Mouse (Mus musculus) intestine, embryonic 16.5 days (tissue): Measurements from ENCODE around the gene Dera. TPM values are rescaled to one million over a fixed set of nuclear protein-coding genes. Genes with fewer than 3 reads are reported as not detected.

ENCODE experiments used
- ATAC-seq: fragments of 200-750 bp; cut with Nextera tagmentation; 2 replicates; pipeline ENCODE4 v1.8.0; 2017; ENCODE audit warnings: moderate TSS enrichment, moderate library complexity
- H3K27ac ChIP-seq: fragments of 300-500 bp; sonication (generic); 2 replicates; pipeline ENCODE4 v1.5.1; 2014; ENCODE audit warnings: mild to moderate bottlenecking, low read length
- H3K27me3 ChIP-seq: fragments of 300-500 bp; sonication (generic); replicated peaks from 2 replicates; pipeline ENCODE4 v1.6.1; 2014; ENCODE audit warnings: low read length, control low read depth, mixed read lengths; ENCODE audit not compliant: control insufficient read depth, insufficient read depth
- H3K36me3 ChIP-seq: fragments of 300-500 bp; sonication (generic); 2 replicates; pipeline ENCODE4 v1.6.1; 2014; ENCODE audit warnings: low read length, control low read depth; ENCODE audit not compliant: control insufficient read depth, insufficient read depth
- H3K4me1 ChIP-seq: fragments of 300-500 bp; sonication (generic); 2 replicates; pipeline ENCODE4 v1.6.1; 2014; ENCODE audit warnings: low read length, control low read depth, mixed read lengths; ENCODE audit not compliant: control insufficient read depth, insufficient read depth
- H3K4me2 ChIP-seq: fragments of 300-500 bp; sonication (generic); 2 replicates; pipeline ENCODE4 v1.6.1; 2014; ENCODE audit warnings: low read depth, low read length, control low read depth
- H3K4me3 ChIP-seq: fragments of 300-500 bp; sonication (generic); 2 replicates; pipeline ENCODE4 v1.5.1; 2014; ENCODE audit warnings: mild to moderate bottlenecking, low read length
- H3K9ac ChIP-seq: fragments of 300-500 bp; sonication (generic); 2 replicates; pipeline ENCODE4 v1.6.1; 2014; ENCODE audit warnings: low read depth, low read length
- H3K9me3 ChIP-seq: fragments of 300-500 bp; sonication (generic); 2 replicates; pipeline ENCODE4 v1.6.1; 2016; ENCODE audit warnings: low read length, control low read depth; ENCODE audit not compliant: control insufficient read depth
- WGBS: fragments of 180-500 bp; shearing (Covaris S2); extraction: QIAGEN DNeasy Blood & Tissue Kit; methylation state at CpG from one replicate; pipeline ENCODE4 v1.1.7; 2014; 5-methylcytosine and 5-hydroxymethylcytosine counted together
- polyA plus RNA-seq: library from polyadenylated mRNA; unstranded; fragments of >200 nt; fragmentation: Nextera tagmentation; extraction: Ambion mirVana; gene quantifications from 2 replicates; pipeline ENCODE4 v1.2.1, GENCODE M21; 2015

Gene Dera
- polyA plus RNA-seq, 1 experiment from 2014 or later = 124 TPM

DNA sequence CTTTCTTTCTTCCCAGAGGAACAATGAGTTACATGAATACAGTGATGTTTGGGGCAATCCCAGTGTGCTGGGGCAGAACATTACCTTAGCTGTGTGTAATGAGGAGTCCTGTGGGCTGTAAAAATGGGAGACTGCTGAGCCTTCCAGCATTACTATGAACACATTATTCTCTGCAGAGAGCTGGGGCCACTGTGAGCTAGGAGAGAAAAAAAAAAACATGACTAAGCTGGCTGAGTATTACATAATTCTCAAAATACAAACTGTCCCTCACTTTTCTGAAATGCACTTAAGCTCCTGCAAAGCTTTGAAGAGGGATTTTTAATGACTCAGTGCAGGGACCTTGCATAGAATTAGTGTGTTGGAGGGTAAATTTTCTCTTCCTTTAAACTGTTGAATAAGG, 143.3 kb downstream of the Dera start:
- Histone ChIP-seq H3K4me1 (no peaks in the 10 kb centered on the region), H3K4me3 (no peak overlapping the region), H3K9me3 (no peaks in the 10 kb centered on the region), H3K36me3 (no peaks in the 10 kb centered on the region), H3K4me2 (no peak overlapping the region), H3K9ac (no peak overlapping the region), H3K27me3 (no peaks in the 10 kb centered on the region), H3K27ac (no peak overlapping the region)
- no peak for ATAC-seq

- Histone ChIP-seq H3K4me2 (no peak overlapping the region), H3K27me3 (no peaks in the 10 kb centered on the region), H3K9me3 (no peaks in the 10 kb centered on the region), H3K9ac (no peak overlapping the region), H3K4me1 (no peaks in the 10 kb centered on the region), H3K4me3 (no peak overlapping the region), H3K36me3 (no peaks in the 10 kb centered on the region), H3K27ac (no peak overlapping the region)
- 73% methylated on average over 5 of the region's 5 CpGs for WGBS
- no peak for ATAC-seq
Measured at GRCm38 (mm10) chr6:137901255-137901654, 146.9 kb downstream of the Dera start.

Other genes starting within 250 kb of the Dera start
- 102 and 143 TPM in 2 replicates for gene Eps8, start 99.7 kb upstream of the Dera start, polyA plus RNA-seq
- gene Strap, start 19.5 kb upstream of the Dera start, polyA plus RNA-seq = 122 and 132 TPM in 2 replicates